Mouse (Mus musculus) MEL (cell line): ENCODE measurements around the gene Napa. TPM values are rescaled to one million over a fixed set of nuclear protein-coding genes. Genes with fewer than 3 reads are reported as not detected.

Experiments
- DNase-seq: peaks from one replicate; pipeline ENCODE4 v3.0.0; 2011; ENCODE audit warnings: low read depth, low spot score
- H3K27ac ChIP-seq: 2 replicates; pipeline ENCODE4 v1.5.1; 2012; ENCODE audit warnings: low read depth, mild to moderate bottlenecking, control low read depth, low read length, moderate library complexity; ENCODE audit not compliant: control insufficient read depth
- H3K27me3 ChIP-seq, 2 experiments: fragments of 150-350 bp in 1 of 2; sonication (generic) in 1 of 2; 2 replicates each; pipeline ENCODE4 v1.6.1; 2012; ENCODE audit warnings: low read length in 2 of 2, mild to moderate bottlenecking in 2 of 2, improper control_type of control experiment in 1 of 2, moderate library complexity in 1 of 2; ENCODE audit not compliant: insufficient read depth in 2 of 2, control insufficient read depth in 1 of 2
- H3K36me3 ChIP-seq, 2 experiments: 2 replicates each; pipeline ENCODE4 v1.6.1; 2012 to 2014; ENCODE audit warnings: low read length in 2 of 2, improper control_type of control experiment in 1 of 2, inconsistent platforms in 1 of 2, mild to moderate bottlenecking in 1 of 2; ENCODE audit not compliant: insufficient read depth in 2 of 2, control insufficient read depth in 1 of 2
- H3K4me1 ChIP-seq, 2 experiments: fragments of 150-350 bp in 1 of 2; sonication (generic) in 1 of 2; 2 replicates each; pipeline ENCODE4 v1.6.1; 2012; ENCODE audit warnings: low read length in 2 of 2, improper control_type of control experiment in 1 of 2, mild to moderate bottlenecking in 1 of 2; ENCODE audit not compliant: insufficient read depth in 2 of 2, control insufficient read depth in 1 of 2
- H3K4me3 ChIP-seq, 2 experiments: fragments of 150-350 bp in 1 of 2; sonication (generic) in 1 of 2; 2 replicates each; pipeline ENCODE4 v1.5.1; 2012; ENCODE audit warnings: low read depth in 2 of 2, low read length in 2 of 2, mild to moderate bottlenecking in 2 of 2, moderate library complexity in 2 of 2, control low read depth in 1 of 2, improper control_type of control experiment in 1 of 2; ENCODE audit not compliant: control insufficient read depth in 1 of 2, insufficient read depth in 1 of 2
- H3K79me2 ChIP-seq: 2 replicates; pipeline ENCODE4 v1.6.1; 2012; ENCODE audit warnings: mild to moderate bottlenecking, low read length, moderate library complexity; ENCODE audit not compliant: control insufficient read depth, poor library complexity, insufficient read depth
- H3K9ac ChIP-seq: 2 replicates; pipeline ENCODE4 v1.6.1; 2012; ENCODE audit warnings: low read depth, mild to moderate bottlenecking, control low read depth, low read length, moderate library complexity; ENCODE audit not compliant: control insufficient read depth, poor library complexity, severe bottlenecking
- H3K9me3 ChIP-seq: fragments of 150-350 bp; sonication (generic); replicated peaks from 2 replicates; pipeline ENCODE4 v1.6.1; 2012; ENCODE audit warnings: mild to moderate bottlenecking, low read length, improper control_type of control experiment, moderate library complexity; ENCODE audit not compliant: insufficient read depth
- BHLHE40 ChIP-seq: IDR thresholded peaks from 2 replicates; pipeline ENCODE4 v1.6.1; 2012; ENCODE audit warnings: low read depth, mild to moderate bottlenecking, inconsistent platforms, low read length, improper control_type of control experiment, borderline replicate concordance
- CHD2 ChIP-seq: IDR thresholded peaks from 2 replicates; pipeline ENCODE4 v1.6.1; 2011; ENCODE audit warnings: low read length, improper control_type of control experiment
- CTCF ChIP-seq, 3 experiments: IDR thresholded peaks in 2 of 3; conservative IDR thresholded peaks in 1 of 3; 2 replicates each; pipeline ENCODE4 v1.5.1; 2011 to 2012; ENCODE audit warnings: low read length in 3 of 3, low read depth in 2 of 3, mild to moderate bottlenecking in 2 of 3, improper control_type of control experiment in 1 of 3, inconsistent platforms in 1 of 3, mixed read lengths in 1 of 3, moderate library complexity in 1 of 3; ENCODE audit not compliant: control insufficient read depth in 1 of 3, insufficient read depth in 1 of 3, poor library complexity in 1 of 3, severe bottlenecking in 1 of 3
- GABPA ChIP-seq: IDR thresholded peaks from 2 replicates; pipeline ENCODE4 v1.6.1; 2012; ENCODE audit warnings: low read depth, mild to moderate bottlenecking, inconsistent platforms, low read length, improper control_type of control experiment, moderate library complexity
- GATA1 ChIP-seq: IDR thresholded peaks from 2 replicates; pipeline ENCODE4 v1.6.1; 2011; ENCODE audit warnings: low read depth, low read length, improper control_type of control experiment
- JUND ChIP-seq: IDR thresholded peaks from 2 replicates; pipeline ENCODE4 v1.6.1; 2011; ENCODE audit warnings: low read depth, mild to moderate bottlenecking, improper control_type of control experiment, low read length
- KAT2A ChIP-seq: conservative IDR thresholded peaks from 2 replicates; pipeline ENCODE4 v1.6.1; 2012; ENCODE audit warnings: low read depth, low read length, improper control_type of control experiment, inconsistent platforms
- MAZ ChIP-seq: IDR thresholded peaks from 2 replicates; pipeline ENCODE4 v1.6.1; 2012; ENCODE audit warnings: low read depth, mild to moderate bottlenecking, inconsistent platforms, low read length, improper control_type of control experiment
- MXI1 ChIP-seq: IDR thresholded peaks from 2 replicates; pipeline ENCODE4 v1.6.1; 2011; ENCODE audit warnings: mild to moderate bottlenecking, low read depth, low read length, improper control_type of control experiment
- MYC ChIP-seq: IDR thresholded peaks from 2 replicates; pipeline ENCODE4 v1.6.1; 2011; ENCODE audit warnings: low read depth, mild to moderate bottlenecking, low read length, improper control_type of control experiment, moderate library complexity
- POLR2A ChIP-seq, 2 experiments: IDR thresholded peaks; 2 replicates each; pipeline ENCODE4 v1.6.1; 2011 to 2012; ENCODE audit warnings: low read length in 2 of 2, mild to moderate bottlenecking in 2 of 2, control low read depth in 1 of 2, improper control_type of control experiment in 1 of 2, low read depth in 1 of 2, moderate library complexity in 1 of 2; ENCODE audit not compliant: control insufficient read depth in 1 of 2, insufficient read depth in 1 of 2, poor library complexity in 1 of 2
- POLR2AphosphoS2 ChIP-seq: IDR thresholded peaks from 2 replicates; pipeline ENCODE4 v1.6.1; 2011; ENCODE audit warnings: low read length, improper control_type of control experiment
- POLR2AphosphoS5 ChIP-seq: IDR thresholded peaks from 2 replicates; pipeline ENCODE4 v1.6.1; 2012; ENCODE audit warnings: low read depth, borderline replicate concordance, mild to moderate bottlenecking, inconsistent platforms, low read length, moderate library complexity, mixed read lengths
- RCOR1 ChIP-seq: IDR thresholded peaks from 2 replicates; pipeline ENCODE4 v1.6.1; 2012; ENCODE audit warnings: low read depth, mild to moderate bottlenecking, inconsistent platforms, low read length, improper control_type of control experiment
- SMC3 ChIP-seq: IDR thresholded peaks from 2 replicates; pipeline ENCODE4 v1.6.1; 2011; ENCODE audit warnings: low read depth, low read length, improper control_type of control experiment
- TBP ChIP-seq: IDR thresholded peaks from 2 replicates; pipeline ENCODE4 v1.8.0; 2011; ENCODE audit warnings: low read depth, low read length, improper control_type of control experiment
- USF1 ChIP-seq: IDR thresholded peaks from 2 replicates; pipeline ENCODE4 v1.6.1; 2014; ENCODE audit warnings: low read depth, mild to moderate bottlenecking, inconsistent platforms, low read length, improper control_type of control experiment, moderate library complexity
- USF2 ChIP-seq, 2 experiments: IDR thresholded peaks; 2 replicates each; pipeline ENCODE4 v1.6.1; 2011 to 2012; ENCODE audit warnings: improper control_type of control experiment in 2 of 2, low read length in 2 of 2, borderline replicate concordance in 1 of 2, inconsistent platforms in 1 of 2, low read depth in 1 of 2, mild to moderate bottlenecking in 1 of 2; ENCODE audit not compliant: insufficient read depth in 1 of 2
- ZC3H11A ChIP-seq: IDR thresholded peaks from 2 replicates; pipeline ENCODE4 v1.6.1; 2012; ENCODE audit warnings: low read depth, mild to moderate bottlenecking, inconsistent platforms, low read length, improper control_type of control experiment
- ZKSCAN1 ChIP-seq: IDR thresholded peaks from 2 replicates; pipeline ENCODE4 v1.6.1; 2012; ENCODE audit warnings: low read depth, mild to moderate bottlenecking, inconsistent platforms, low read length, improper control_type of control experiment, moderate library complexity
- ZMIZ1 ChIP-seq: IDR thresholded peaks from 2 replicates; pipeline ENCODE4 v1.6.1; 2012; ENCODE audit warnings: low read depth, mild to moderate bottlenecking, inconsistent platforms, low read length, improper control_type of control experiment, moderate library complexity
- ZNF384 ChIP-seq: IDR thresholded peaks from 2 replicates; pipeline ENCODE4 v1.6.1; 2012; ENCODE audit warnings: low read depth, mild to moderate bottlenecking, inconsistent platforms, low read length, improper control_type of control experiment
- polyA plus RNA-seq, 2 experiments: library from polyadenylated mRNA; stranded (reverse) in 1 of 2; unstranded in 1 of 2; fragments of >175 nt in 1 of 2; fragments of >200 nt in 1 of 2; gene quantifications; 2 replicates each; pipeline versions ENCODE4 v1.2.1 to v1.2.4; 2012; ENCODE audit warnings: low replicate concordance in 2 of 2, low read depth in 1 of 2; ENCODE audit not compliant: insufficient read length in 2 of 2, insufficient read depth in 1 of 2, missing spikeins in 1 of 2
- total RNA-seq: library from RNA; depleted of rRNA; stranded (reverse); fragments of 300-350 nt; gene quantifications from 2 replicates; pipeline ENCODE4 v1.2.3, GENCODE M21; 2012

Napa gene
- total and polyA plus RNA-seq, 3 experiments: 56.1 to 132 TPM; not detected in 1

DNA sequence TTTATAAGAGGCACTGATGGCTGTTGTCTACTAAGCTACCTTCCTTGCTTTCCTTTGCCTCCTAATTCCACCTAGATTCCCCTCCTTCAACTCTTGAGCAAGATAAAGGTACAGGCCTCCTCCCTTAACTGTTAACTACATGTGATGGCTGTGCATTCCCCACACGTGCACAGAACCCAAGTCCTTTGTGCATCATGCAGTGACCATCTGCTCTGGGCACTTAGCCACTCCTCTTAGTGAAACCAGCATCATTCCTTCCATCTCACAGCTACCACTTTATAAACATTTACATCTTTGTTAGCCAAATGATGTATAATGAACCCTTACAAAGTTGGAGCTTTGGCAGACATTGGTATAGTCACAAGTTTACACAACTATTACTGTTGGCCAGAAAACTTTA lies 18.3 kb upstream of the Napa start:
- Histone ChIP-seq H3K4me1 (no peaks in the 10 kb centered on the region), H3K27me3 (peaks cover 5 to 14% of the 10 kb centered on the region in 2 experiments), H3K9ac (no peak overlapping the region), H3K79me2 (no peaks in the 10 kb centered on the region), H3K9me3 (no peaks in the 10 kb centered on the region), H3K4me3 (no peak overlapping the region), H3K36me3 (no peaks in the 10 kb centered on the region), H3K27ac (no peak overlapping the region)
- DNase-seq: no peak
- TF ChIP-seq TBP (no peak), POLR2AphosphoS2 (no peak), ZNF384 (no peak), USF1 (no peak), MYC (no peak), JUND (no peak), BHLHE40 (no peak), ZKSCAN1 (no peak), CTCF (IDR thresholded peaks at IDR 0.05 in 2 of 3, conservative IDR thresholded peaks at IDR 0.05 in 1 of 3; ENCODE audit: control insufficient read depth in 1 of 3, insufficient read depth in 1 of 3, low read depth in 2 of 3, low read length in 3 of 3, poor library complexity in 1 of 3, severe bottlenecking in 1 of 3) (no peak), ZMIZ1 (no peak), CHD2 (no peak), GATA1 (no peak), SMC3 (no peak), POLR2A (IDR thresholded peaks at IDR 0.05; ENCODE audit: control insufficient read depth in 1 of 2, insufficient read depth in 1 of 2, low read depth in 1 of 2, low read length in 2 of 2, poor library complexity in 1 of 2) (no peak)

DNA sequence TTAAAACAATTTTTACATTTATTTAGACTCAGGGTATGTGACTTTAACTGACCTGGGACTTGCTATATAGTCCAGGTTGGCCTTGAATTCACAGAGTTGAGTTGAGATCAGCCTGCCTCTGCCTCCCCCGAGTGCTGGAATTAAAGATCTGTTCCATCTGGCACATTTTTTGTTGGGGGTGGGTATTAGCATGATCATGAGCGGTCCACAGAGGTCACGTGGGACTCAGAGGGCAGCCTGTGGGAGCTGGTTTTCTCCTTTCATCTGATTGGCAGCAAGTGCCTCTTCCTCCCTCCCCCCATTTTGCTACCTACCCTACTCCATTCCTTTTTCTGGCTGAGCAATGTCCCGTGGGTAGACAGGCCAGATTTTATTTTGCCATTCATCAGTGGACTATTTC lies 17.7 kb upstream of the Napa start:
- Histone ChIP-seq H3K27me3 (peaks cover 5 to 14% of the 10 kb centered on the region in 2 experiments; a peak in 3 of 4 replicates), H3K36me3 (no peaks in the 10 kb centered on the region), H3K4me1 (no peaks in the 10 kb centered on the region), H3K9ac (no peak overlapping the region), H3K4me3 (no peak overlapping the region), H3K79me2 (no peaks in the 10 kb centered on the region), H3K9me3 (no peaks in the 10 kb centered on the region)
- DNase-seq: no peak
- no peak for TF ChIP-seq MXI1
- peak; percentile 37; the same call in 1 of the 2 replicates for TF ChIP-seq USF1
- TF ChIP-seq MAZ: no peak
- TF ChIP-seq, all 39 proteins: peak for 1
- H3K27ac ChIP-seq: no peak overlapping the region

DNA sequence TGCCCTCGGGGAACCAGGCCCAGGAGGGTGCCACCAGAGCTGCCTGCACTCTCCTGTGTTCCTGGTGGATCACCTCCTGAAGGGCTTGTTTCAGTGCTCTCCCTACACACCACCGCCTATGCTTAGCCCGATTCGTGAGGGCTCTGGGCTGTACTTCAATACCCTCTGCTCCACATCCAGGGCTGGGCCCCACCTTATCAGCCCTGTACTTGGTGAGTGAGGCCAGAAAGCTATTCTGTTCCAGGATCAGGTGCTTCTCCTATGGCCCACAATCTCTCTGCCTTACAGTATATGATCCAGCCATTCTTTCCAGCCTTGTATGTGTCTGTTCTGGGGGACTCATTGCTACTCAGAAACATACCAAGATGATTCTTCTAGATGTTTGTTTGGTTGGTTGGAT lies 14.9 kb upstream of the Napa start:
- Histone ChIP-seq H3K4me3 (no peak overlapping the region), H3K79me2 (no peaks in the 10 kb centered on the region), H3K27me3 (peaks cover 7 to 13% of the 10 kb centered on the region in 2 experiments), H3K36me3 (no peaks in the 10 kb centered on the region), H3K9ac (no peak overlapping the region), H3K27ac (no peak overlapping the region), H3K4me1 (no peaks in the 10 kb centered on the region), H3K9me3 (no peaks in the 10 kb centered on the region)
- DNase-seq: no peak
- TF ChIP-seq KAT2A (no peak), GABPA (no peak), POLR2AphosphoS2 (no peak), TBP (no peak), RCOR1 (no peak), SMC3 (no peak), ZKSCAN1 (no peak), USF2 (IDR thresholded peaks at IDR 0.05; ENCODE audit: borderline replicate concordance in 1 of 2, insufficient read depth in 1 of 2, low read depth in 1 of 2, low read length in 2 of 2) (no peak), JUND (no peak), POLR2AphosphoS5 (no peak), ZC3H11A (no peak), ZMIZ1 (no peak), BHLHE40 (no peak), CHD2 (no peak)
